ENCODE assay signal across 26 mouse cellular contexts in the genomic region with DNA sequence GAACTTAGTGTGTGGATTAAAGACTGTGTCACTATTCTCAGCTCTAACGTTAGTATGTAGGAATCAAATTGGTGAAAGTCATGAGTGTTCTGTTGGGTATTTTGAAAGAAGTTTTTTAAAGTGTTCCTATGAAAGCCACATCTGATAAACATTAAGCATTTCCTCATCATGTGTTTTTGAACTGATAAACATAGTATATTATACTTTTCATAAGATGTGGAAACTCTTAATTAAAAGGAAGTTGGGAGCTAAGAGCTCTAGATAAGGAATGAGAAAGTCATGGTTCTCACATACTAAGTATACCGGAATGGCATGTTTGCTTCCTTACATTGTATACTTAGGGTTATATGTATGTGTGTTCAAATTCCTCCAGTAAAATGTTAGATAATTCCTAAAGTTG.
"Had no signal": no experiment of that assay in that cellular context is flagged by ENCODE, and none has a peak within 500 bp of the region (broad histone marks: within the 10 kb centered on the region; RNA-seq: fewer than 3 reads in every experiment).

No protein-coding gene starts in this region.

- H3K9me3 ChIP-seq: heart, embryonic 13.5 days; heart, embryonic 15.5 days; hindbrain, embryonic 13.5 days; hindbrain, embryonic 15.5 days; intestine, embryonic 15.5 days; limb, embryonic 10.5 days; limb, embryonic 12.5 days; liver, embryonic 13.5 days had no signal

- DNase-seq: gastrocnemius, adult 2 months; gastrocnemius, postnatal 10 days; gastrocnemius, postnatal 25 days; heart, adult 2 months; heart, postnatal 14 days; heart, postnatal 36 days; kidney, adult 18-20 months; kidney, adult 8-10 months; kidney, postnatal 10 days; kidney, postnatal 25 days; kidney, postnatal 4 days; liver; liver, embryonic 13.5 days had no signal

- ATAC-seq: hindbrain, postnatal 0 days; intestine, embryonic 15.5 days; intestine, postnatal 0 days had no signal

- H3K4me2 ChIP-seq: heart, embryonic 11.5 days; heart, embryonic 13.5 days; heart, embryonic 15.5 days; hindbrain, embryonic 13.5 days; hindbrain, embryonic 15.5 days; intestine, embryonic 15.5 days; limb, embryonic 12.5 days; liver, embryonic 11.5 days; liver, embryonic 13.5 days had no signal

- H3K4me1 ChIP-seq: hindbrain, embryonic 13.5 days; hindbrain, embryonic 15.5 days; limb, embryonic 10.5 days; limb, embryonic 12.5 days had no signal

- H3K9ac ChIP-seq: heart, embryonic 13.5 days; heart, embryonic 15.5 days; hindbrain, embryonic 13.5 days; hindbrain, embryonic 15.5 days; intestine, embryonic 15.5 days; limb, embryonic 12.5 days; liver, embryonic 13.5 days had no signal

- H3K27me3 ChIP-seq: heart, embryonic 13.5 days; heart, embryonic 15.5 days; hindbrain, embryonic 13.5 days; hindbrain, embryonic 15.5 days; intestine, embryonic 15.5 days; limb, embryonic 12.5 days; liver, embryonic 13.5 days had no signal

- H3K27ac ChIP-seq: gastrocnemius, adult 2 months; heart, adult 2 months; heart, embryonic 13.5 days; heart, embryonic 15.5 days; hindbrain, embryonic 13.5 days; hindbrain, embryonic 15.5 days; hindbrain, postnatal 0 days; intestine, embryonic 15.5 days; layer of hippocampus, adult 2 months; left cerebral cortex, adult 2 months; limb, embryonic 10.5 days; limb, embryonic 12.5 days; liver, embryonic 13.5 days had no signal

- H3K4me3 ChIP-seq: gastrocnemius, adult 2 months; heart, adult 2 months; heart, embryonic 13.5 days; heart, embryonic 15.5 days; hindbrain, embryonic 13.5 days; hindbrain, embryonic 15.5 days; intestine, embryonic 15.5 days; layer of hippocampus, adult 2 months; left cerebral cortex, adult 2 months; limb, embryonic 10.5 days; limb, embryonic 12.5 days; liver, embryonic 13.5 days had no signal
